In genomic region chr3:146918323-146918722, GRCm38 (mm10) we compare ENCODE assay signal across 10 mouse cellular contexts.
A peak's percentile ranks its signal among the peaks of the same experiment; 100 is the strongest.
DNase-seq lines count a peak whose midpoint lies in the region; ATAC-seq lines count a peak whose summit lies in the region.
"Had no signal": no experiment of that assay in that cellular context is flagged by ENCODE, and none has a peak within 500 bp of the region (broad histone marks: within the 10 kb centered on the region; RNA-seq: fewer than 3 reads in every experiment).

No protein-coding gene starts in this region.

- H3K27me3 ChIP-seq in hindbrain, embryonic 11.5 days (ENCODE audit: control insufficient read depth, insufficient read depth, low read length), result 0 out of 2 replicates have a peak, but pooled peaks cover 3% of the 10 kb centered on the region
- H3K27me3 ChIP-seq: heart, embryonic 15.5 days had no signal

- no peak overlapping the region for H3K9ac ChIP-seq in hindbrain, embryonic 11.5 days (ENCODE audit: low read depth, low read length)
- H3K9ac ChIP-seq: heart, embryonic 15.5 days; neural tube, embryonic 13.5 days had no signal

- no peak overlapping the region for H3K27ac ChIP-seq in hindbrain, embryonic 11.5 days (ENCODE audit: low read depth, low read length)
- H3K27ac ChIP-seq: heart, embryonic 15.5 days; neural tube, embryonic 13.5 days had no signal

- ATAC-seq in hindbrain, embryonic 11.5 days (ENCODE audit: low FRiP score), result no peak
- no peak for ATAC-seq in activated CD4-positive, CD25-positive, alpha-beta regulatory T cell, adult 4 months

- no peak overlapping the region for H3K4me2 ChIP-seq in hindbrain, embryonic 11.5 days (replicated peaks; ENCODE audit: low read depth, low read length)
- H3K4me2 ChIP-seq: heart, embryonic 15.5 days; neural tube, embryonic 13.5 days had no signal

- WGBS in hindbrain, embryonic 11.5 days, result 77% methylated on average over 11 of the region's 11 CpGs

- H3K4me1 ChIP-seq in hindbrain, embryonic 11.5 days (replicated peaks; ENCODE audit: control insufficient read depth, insufficient read depth, low read length), result no peaks in the 10 kb centered on the region
- H3K4me1 ChIP-seq: heart, embryonic 15.5 days; neural tube, embryonic 13.5 days had no signal

- peak; percentile 14 for DNase-seq in gastrocnemius, postnatal 10 days
- DNase-seq in gastrocnemius, adult 18-20 months (ENCODE audit: low spot score), result no peak
- peak; percentile 25 for DNase-seq in NIH3T3 (ENCODE audit: low read depth)
- DNase-seq in cerebellum, postnatal 25 days, result peak; percentile 79 to 89
- DNase-seq in left cerebral cortex, adult 9 months (ENCODE audit: low spot score in 2 of 2), result peak; percentile 42 to 70
- no peak for DNase-seq in hindbrain, embryonic 11.5 days (ENCODE audit: low spot score)
- DNase-seq in heart, adult 18-20 months, result no peak

- H3K36me3 ChIP-seq in hindbrain, embryonic 11.5 days (ENCODE audit: control insufficient read depth, insufficient read depth, low read length), result no peaks in the 10 kb centered on the region
- H3K36me3 ChIP-seq: heart, embryonic 15.5 days had no signal

- no peak overlapping the region for H3K4me3 ChIP-seq in hindbrain, embryonic 11.5 days (ENCODE audit: low read depth, low read length)
- H3K4me3 ChIP-seq: heart, embryonic 15.5 days; neural tube, embryonic 13.5 days had no signal

- no peaks in the 10 kb centered on the region for H3K9me3 ChIP-seq in hindbrain, embryonic 11.5 days (ENCODE audit: control insufficient read depth, low read length)
- H3K9me3 ChIP-seq: heart, embryonic 15.5 days; neural tube, embryonic 13.5 days had no signal

Comparison
In these comparisons a context has a peak if more than half of its experiments do, and no peak if none do; other contexts are left out.
1. DNase-seq: peak in gastrocnemius, postnatal 10 days (single experiment), NIH3T3 (single experiment), cerebellum, postnatal 25 days (2 of 2) and left cerebral cortex, adult 9 months (2 of 2); none in gastrocnemius, adult 18-20 months (single experiment), hindbrain, embryonic 11.5 days (single experiment) and heart, adult 18-20 months (0 of 2).